Mouse (Mus musculus) liver, embryonic 11.5 days (tissue): ENCODE measurements around the gene Nr5a2. TPM values are rescaled to one million over a fixed set of nuclear protein-coding genes. Genes with fewer than 3 reads are reported as not detected.
A peak's percentile ranks its signal among the peaks of the same experiment; 100 is the strongest.
"Not testable (repeated sequence)": the region's sequence is repeated elsewhere in the genome, so short reads cannot be mapped to it uniquely, and the experiment has no call there.

Experiments used
- ATAC-seq: fragments of 200-750 bp; cut with Nextera tagmentation; replicated peaks from 2 replicates; pipeline ENCODE4 v1.8.0; 2017; ENCODE audit warnings: moderate number of reproducible peaks, mild to moderate bottlenecking, moderate TSS enrichment, moderate library complexity; ENCODE audit not compliant: low FRiP score
- DNase-seq: peaks from one replicate; pipeline ENCODE4 v3.0.0-alpha.2; 2017; ENCODE audit warnings: low spot score
- H3K27ac ChIP-seq: fragments of 300-500 bp; sonication (generic); 2 replicates; pipeline ENCODE4 v1.5.1; 2014; ENCODE audit warnings: mild to moderate bottlenecking, low read depth, low read length, control low read depth
- H3K27me3 ChIP-seq: fragments of 300-500 bp; sonication (generic); replicated peaks from 2 replicates; pipeline ENCODE4 v1.6.1; 2014; ENCODE audit warnings: low read length, mixed read lengths; ENCODE audit not compliant: control insufficient read depth, insufficient read depth
- H3K36me3 ChIP-seq: fragments of 300-500 bp; sonication (generic); 2 replicates; pipeline ENCODE4 v1.6.1; 2014; ENCODE audit warnings: mild to moderate bottlenecking, low read length, moderate library complexity, mixed read lengths; ENCODE audit not compliant: control insufficient read depth, insufficient read depth
- H3K4me1 ChIP-seq: fragments of 300-500 bp; sonication (generic); replicated peaks from 2 replicates; pipeline ENCODE4 v1.6.1; 2014; ENCODE audit warnings: low read length, mixed read lengths; ENCODE audit not compliant: control insufficient read depth, insufficient read depth
- H3K4me2 ChIP-seq: fragments of 300-500 bp; sonication (generic); 2 replicates; pipeline ENCODE4 v1.6.1; 2014; ENCODE audit warnings: mild to moderate bottlenecking, control low read depth, moderate library complexity
- H3K4me3 ChIP-seq: fragments of 300-500 bp; sonication (generic); 2 replicates; pipeline ENCODE4 v1.5.1; 2014; ENCODE audit warnings: low read depth, low read length, control low read depth
- H3K9ac ChIP-seq: fragments of 300-500 bp; sonication (generic); 2 replicates; pipeline ENCODE4 v1.6.1; 2014; ENCODE audit warnings: low read depth, low read length, control low read depth
- H3K9me3 ChIP-seq: fragments of 300-500 bp; sonication (generic); 2 replicates; pipeline ENCODE4 v1.6.1; 2016; ENCODE audit warnings: low read length, inconsistent platforms, mixed read lengths; ENCODE audit not compliant: control insufficient read depth
- WGBS: fragments of 180-500 bp; shearing (Covaris S2); extraction: QIAGEN DNeasy Blood & Tissue Kit; methylation state at CpG from one replicate; pipeline ENCODE4 v1.1.7; 2014; 5-methylcytosine and 5-hydroxymethylcytosine counted together
- polyA plus RNA-seq: library from polyadenylated mRNA; unstranded; fragments of >200 nt; fragmentation: Nextera tagmentation; extraction: Ambion mirVana; gene quantifications from 2 replicates; pipeline ENCODE4 v1.2.1, GENCODE M21; 2014

The Nr5a2 gene
- polyA plus RNA-seq, 1 experiment from 2014 or later, result 5.3 TPM

DNA sequence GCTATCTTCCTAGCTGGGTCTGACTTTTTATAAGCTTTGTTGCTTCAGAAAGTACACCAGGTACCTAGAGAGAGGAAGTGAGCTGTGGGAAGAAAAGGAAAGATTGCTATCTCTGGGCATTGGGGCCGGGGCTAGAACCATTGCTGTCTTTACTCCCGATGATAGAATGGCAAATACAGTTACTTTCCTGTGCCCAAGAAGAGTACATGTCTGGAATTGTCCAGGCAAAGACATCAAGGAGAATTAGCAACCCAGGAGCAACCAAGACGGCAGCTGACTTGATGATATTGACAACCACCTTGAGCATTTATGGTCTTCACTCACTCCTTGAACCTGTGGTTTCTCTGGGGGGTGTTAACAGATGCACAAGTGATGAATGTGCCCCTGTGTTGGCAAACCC, 130.3 kb downstream of the Nr5a2 start:
- H3K36me3 ChIP-seq, result no peaks in the 10 kb centered on the region
- no peak overlapping the region for H3K4me3 ChIP-seq
- DNase-seq, result no peak
- H3K9ac ChIP-seq, result no peak overlapping the region
- 85% methylated on average over 3 of the region's 3 CpGs for WGBS
- no peaks in the 10 kb centered on the region for H3K9me3 ChIP-seq
- no peaks in the 10 kb centered on the region for H3K4me1 ChIP-seq
- no peak for ATAC-seq
- no peak overlapping the region for H3K4me2 ChIP-seq
- no peaks in the 10 kb centered on the region for H3K27me3 ChIP-seq
- H3K27ac ChIP-seq, result no peak overlapping the region

DNA sequence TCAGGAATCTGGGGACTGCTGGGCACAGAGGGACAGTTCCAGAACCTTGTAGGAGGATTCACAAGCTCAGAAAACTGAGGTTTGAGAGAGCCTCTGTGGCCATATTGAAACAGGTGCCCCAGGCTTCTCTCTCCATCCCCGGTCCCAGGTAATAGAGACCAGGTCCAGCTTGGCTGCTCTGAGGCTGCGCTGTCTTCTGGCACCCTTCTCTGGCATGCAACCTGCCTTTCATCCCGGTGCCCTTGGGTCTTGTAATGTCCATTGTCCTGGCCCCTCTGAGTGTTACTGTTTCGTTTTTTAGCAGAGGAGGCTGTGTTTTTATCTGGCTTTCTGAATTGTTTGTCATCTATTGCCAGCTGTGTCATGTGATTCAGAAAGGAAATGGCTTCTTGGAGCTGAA, 136.4 kb downstream of the Nr5a2 start:
- Histone ChIP-seq H3K4me2 (no peak overlapping the region), H3K27ac (no peak overlapping the region), H3K9ac (no peak overlapping the region), H3K4me3 (no peak overlapping the region), H3K4me1 (no peaks in the 10 kb centered on the region), H3K9me3 (no peaks in the 10 kb centered on the region), H3K27me3 (no peaks in the 10 kb centered on the region), H3K36me3 (no peaks in the 10 kb centered on the region)
- ATAC-seq (no peak), DNase-seq (no peak)
- 65% methylated on average over 4 of the region's 4 CpGs for WGBS

DNA sequence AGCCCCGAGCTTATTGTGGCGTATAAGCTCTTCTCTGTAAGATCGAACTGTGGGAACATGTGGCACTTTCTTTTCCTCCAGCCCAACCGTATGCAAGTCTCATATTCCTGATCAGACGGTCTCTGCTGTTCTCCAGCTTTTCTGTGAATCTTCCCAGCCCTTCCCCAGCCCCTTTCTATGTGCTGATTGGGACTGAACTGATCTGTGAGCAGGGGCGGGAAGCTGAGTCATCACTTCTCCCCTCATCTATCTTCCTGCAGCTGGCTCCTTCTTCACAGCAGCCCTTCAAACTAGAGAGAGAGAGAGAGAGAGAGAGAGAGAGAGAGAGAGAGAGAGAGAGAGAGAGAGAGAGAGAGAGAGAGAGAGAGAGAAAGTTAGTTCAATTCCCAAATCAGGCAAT, 159.6 kb downstream of the Nr5a2 start:
- Histone ChIP-seq H3K9ac (no peak overlapping the region), H3K27ac (no peak overlapping the region), H3K36me3 (no peaks in the 10 kb centered on the region), H3K27me3 (no peaks in the 10 kb centered on the region), H3K4me1 (no peaks in the 10 kb centered on the region), H3K4me2 (no peak overlapping the region), H3K4me3 (no peak overlapping the region), H3K9me3 (no peaks in the 10 kb centered on the region)
- DNase-seq (no peak), ATAC-seq (no peak)
- 54% methylated on average over 6 of the region's 6 CpGs for WGBS

DNA sequence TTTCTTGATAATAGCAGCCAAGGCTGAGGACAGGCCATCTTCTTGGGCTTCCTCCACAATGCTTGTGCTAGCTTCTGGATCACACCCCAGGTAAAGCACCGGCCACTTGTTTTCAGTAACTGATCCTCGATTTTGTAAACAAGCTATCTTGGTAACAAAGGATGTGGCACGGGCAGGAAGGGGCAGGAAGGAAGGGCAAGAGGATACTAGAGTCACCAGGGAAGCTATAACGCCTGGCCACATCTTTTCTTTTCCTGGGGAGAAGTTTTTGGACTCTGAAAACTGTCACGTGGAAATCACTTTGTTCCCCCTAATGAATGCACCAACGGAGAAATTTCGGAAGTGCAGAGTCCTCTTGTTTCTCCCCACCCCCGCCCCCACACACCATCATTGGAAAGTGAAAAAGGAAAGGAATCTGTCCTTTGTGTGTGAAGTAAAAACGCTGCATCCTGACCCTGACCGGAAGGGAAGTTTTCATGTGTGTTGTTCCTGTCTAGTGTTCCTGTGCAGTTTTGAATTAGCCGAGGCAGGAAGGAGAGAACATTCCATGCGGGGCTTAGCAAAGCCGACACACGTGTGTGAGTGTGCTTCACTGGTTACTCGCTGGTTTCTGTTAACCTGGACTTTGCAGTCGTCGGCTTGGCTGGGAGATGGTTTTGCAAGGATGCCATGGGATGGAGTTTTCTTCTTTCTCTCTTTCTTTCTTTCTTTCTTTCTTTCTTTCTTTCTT, 163.7 kb downstream of the Nr5a2 start:
- Histone ChIP-seq H3K4me2 (peak overlapping the region; percentile 29; the same call in 1 of the 2 replicates), H3K27ac (no peak overlapping the region), H3K4me1 (no peaks in the 10 kb centered on the region), H3K9ac (no peak overlapping the region), H3K9me3 (no peaks in the 10 kb centered on the region), H3K36me3 (no peaks in the 10 kb centered on the region), H3K4me3 (no peak overlapping the region), H3K27me3 (no peaks in the 10 kb centered on the region)
- WGBS, result 33% methylated on average over 17 of the region's 17 CpGs
- DNase-seq (no peak), ATAC-seq (no peak)

DNA sequence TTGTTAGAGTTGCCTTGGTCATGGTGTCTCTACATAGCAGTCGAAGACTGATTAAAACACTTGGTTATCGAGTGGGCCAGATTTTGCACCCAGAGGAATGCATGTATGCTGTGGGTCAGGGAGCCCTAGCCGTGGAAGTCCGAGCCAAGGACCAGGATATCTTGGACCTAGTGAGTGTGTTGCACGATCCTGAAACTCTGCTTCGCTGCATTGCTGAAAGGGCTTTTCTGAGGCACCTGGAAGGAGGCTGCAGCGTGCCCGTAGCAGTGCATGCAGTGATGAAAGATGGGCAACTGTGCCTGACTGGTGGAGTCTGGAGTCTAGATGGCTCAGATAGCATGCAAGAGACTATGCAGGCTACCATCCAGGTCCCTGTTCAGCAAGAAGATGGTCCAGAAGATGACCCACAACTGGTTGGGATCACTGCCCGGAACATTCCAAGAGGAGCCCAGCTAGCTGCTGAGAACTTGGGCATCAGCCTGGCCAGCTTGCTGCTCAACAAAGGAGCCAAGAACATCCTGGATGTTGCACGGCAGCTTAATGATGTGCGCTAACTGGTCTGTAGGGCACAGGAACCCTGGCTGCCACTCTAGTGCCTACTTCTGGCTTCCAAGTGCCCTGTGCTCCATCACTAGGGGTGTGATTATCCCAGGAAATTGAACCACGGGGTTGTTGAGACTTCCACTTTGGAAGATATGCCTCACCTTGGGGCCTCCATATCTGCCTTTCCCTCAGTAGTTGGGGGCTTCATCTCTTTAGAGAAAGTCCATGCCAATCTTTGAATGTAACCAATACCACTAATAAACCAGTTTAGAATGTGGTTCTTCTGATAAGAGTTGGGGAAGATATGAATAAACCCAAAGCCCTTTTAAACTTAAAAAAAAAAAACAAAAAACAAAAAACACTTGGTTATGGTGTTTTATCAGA, 167.0 kb downstream of the Nr5a2 start:
- not testable (repeated sequence) for H3K9ac ChIP-seq, DNase-seq, H3K4me1 ChIP-seq, H3K36me3 ChIP-seq, H3K9me3 ChIP-seq, H3K4me3 ChIP-seq, H3K4me2 ChIP-seq, H3K27me3 ChIP-seq, H3K27ac ChIP-seq, ATAC-seq
- WGBS, result 90% methylated on average over 12 of the region's 12 CpGs
